Mouse (Mus musculus) liver, embryonic 11.5 days (tissue): Measurements from ENCODE around the gene Acy3. TPM values are rescaled to one million over a fixed set of nuclear protein-coding genes. Genes with fewer than 3 reads are reported as not detected.

Experiments
- ATAC-seq: fragments of 200-750 bp; cut with Nextera tagmentation; replicated peaks from 2 replicates; pipeline ENCODE4 v1.8.0; 2017; ENCODE audit warnings: moderate number of reproducible peaks, mild to moderate bottlenecking, moderate TSS enrichment, moderate library complexity; ENCODE audit not compliant: low FRiP score
- DNase-seq: peaks from one replicate; pipeline ENCODE4 v3.0.0-alpha.2; 2017; ENCODE audit warnings: low spot score
- H3K27ac ChIP-seq: fragments of 300-500 bp; sonication (generic); 2 replicates; pipeline ENCODE4 v1.5.1; 2014; ENCODE audit warnings: mild to moderate bottlenecking, low read depth, low read length, control low read depth
- H3K27me3 ChIP-seq: fragments of 300-500 bp; sonication (generic); replicated peaks from 2 replicates; pipeline ENCODE4 v1.6.1; 2014; ENCODE audit warnings: low read length, mixed read lengths; ENCODE audit not compliant: control insufficient read depth, insufficient read depth
- H3K36me3 ChIP-seq: fragments of 300-500 bp; sonication (generic); 2 replicates; pipeline ENCODE4 v1.6.1; 2014; ENCODE audit warnings: mild to moderate bottlenecking, low read length, moderate library complexity, mixed read lengths; ENCODE audit not compliant: control insufficient read depth, insufficient read depth
- H3K4me1 ChIP-seq: fragments of 300-500 bp; sonication (generic); replicated peaks from 2 replicates; pipeline ENCODE4 v1.6.1; 2014; ENCODE audit warnings: low read length, mixed read lengths; ENCODE audit not compliant: control insufficient read depth, insufficient read depth
- H3K4me2 ChIP-seq: fragments of 300-500 bp; sonication (generic); 2 replicates; pipeline ENCODE4 v1.6.1; 2014; ENCODE audit warnings: mild to moderate bottlenecking, control low read depth, moderate library complexity
- H3K4me3 ChIP-seq: fragments of 300-500 bp; sonication (generic); 2 replicates; pipeline ENCODE4 v1.5.1; 2014; ENCODE audit warnings: low read depth, low read length, control low read depth
- H3K9ac ChIP-seq: fragments of 300-500 bp; sonication (generic); 2 replicates; pipeline ENCODE4 v1.6.1; 2014; ENCODE audit warnings: low read depth, low read length, control low read depth
- H3K9me3 ChIP-seq: fragments of 300-500 bp; sonication (generic); 2 replicates; pipeline ENCODE4 v1.6.1; 2016; ENCODE audit warnings: low read length, inconsistent platforms, mixed read lengths; ENCODE audit not compliant: control insufficient read depth
- WGBS: fragments of 180-500 bp; shearing (Covaris S2); extraction: QIAGEN DNeasy Blood & Tissue Kit; methylation state at CpG from one replicate; pipeline ENCODE4 v1.1.7; 2014; 5-methylcytosine and 5-hydroxymethylcytosine counted together
- polyA plus RNA-seq: library from polyadenylated mRNA; unstranded; fragments of >200 nt; fragmentation: Nextera tagmentation; extraction: Ambion mirVana; gene quantifications from 2 replicates; pipeline ENCODE4 v1.2.1, GENCODE M21; 2014

The Acy3 gene
- polyA plus RNA-seq, 1 experiment from 2014 or later = 12.0 TPM

GRCm38 (mm10) chr19:4001752-4002151 is 15.4 kb downstream of the Acy3 start:
- no peaks in the 10 kb centered on the region; the same call in 1 of the 2 replicates for H3K27me3 ChIP-seq
- DNase-seq = no peak
- H3K9ac ChIP-seq = 0 out of 2 replicates have a peak overlapping the region, but pooled peaks have one; percentile 97
- H3K4me2 ChIP-seq = peak overlapping the region; percentile 90
- no peak for ATAC-seq
- 92% methylated on average over 5 of the region's 5 CpGs for WGBS
- H3K9me3 ChIP-seq = no peaks in the 10 kb centered on the region
- peaks cover 10% of the 10 kb centered on the region for H3K36me3 ChIP-seq
- H3K4me1 ChIP-seq = peaks cover 13% of the 10 kb centered on the region
- no peak overlapping the region for H3K27ac ChIP-seq
- no peak overlapping the region for H3K4me3 ChIP-seq

GRCm38 (mm10) chr19:4003112-4003511 is 16.7 kb downstream of the Acy3 start, which contains the start of gene Doc2g:
Gene Doc2g (plus strand): TSS chr19:4003313.
- Histone ChIP-seq H3K4me2 (no peak within 1 kb of the TSS), H3K4me3 (no peak within 1 kb of the TSS), H3K9ac (no peak within 1 kb of the TSS; the same call in 1 of the 2 replicates), H3K4me1 (peaks cover 13% of the 10 kb centered on the region), H3K27ac (no peak within 1 kb of the TSS), H3K27me3 (no peaks in the 10 kb centered on the region; the same call in 1 of the 2 replicates), H3K36me3 (peaks cover 23% of the 10 kb centered on the region), H3K9me3 (no peaks in the 10 kb centered on the region)
- DNase-seq (no peak), ATAC-seq (no peak)
- 61% methylated on average over 1 of the region's 1 CpGs for WGBS

- Histone ChIP-seq H3K4me2 (no peak overlapping the region), H3K27ac (no peak overlapping the region), H3K9ac (no peak overlapping the region)
Measured at GRCm38 (mm10) chr19:4003641-4004040, 17.3 kb downstream of the Acy3 start.

GRCm38 (mm10) chr19:4004331-4004730 is 18.0 kb downstream of the Acy3 start:
- Histone ChIP-seq H3K4me2 (no peak overlapping the region), H3K4me3 (no peak overlapping the region), H3K27ac (no peak overlapping the region), H3K9ac (no peak overlapping the region), H3K36me3 (peaks cover 33% of the 10 kb centered on the region), H3K27me3 (no peaks in the 10 kb centered on the region; the same call in 1 of the 2 replicates), H3K9me3 (no peaks in the 10 kb centered on the region), H3K4me1 (peaks cover 10% of the 10 kb centered on the region)
- ATAC-seq (no peak), DNase-seq (no peak)
- 85% methylated on average over 15 of the region's 15 CpGs for WGBS

More at GRCm38 (mm10) chr19:4003641-4004040, 17.3 kb downstream of the Acy3 start:
- DNase-seq = no peak
- 75% methylated on average over 12 of the region's 12 CpGs for WGBS
- Histone ChIP-seq H3K4me1 (peaks cover 13% of the 10 kb centered on the region), H3K27me3 (no peaks in the 10 kb centered on the region; the same call in 1 of the 2 replicates), H3K9me3 (no peaks in the 10 kb centered on the region), H3K36me3 (peaks cover 27% of the 10 kb centered on the region), H3K4me3 (no peak overlapping the region)
- ATAC-seq = no peak

GRCm38 (mm10) chr19:4005091-4005490 is 18.7 kb downstream of the Acy3 start:
- H3K9ac ChIP-seq = no peak overlapping the region
- ATAC-seq (no peak), DNase-seq (no peak)
- H3K4me1 ChIP-seq = peaks cover 5% of the 10 kb centered on the region
- H3K4me2 ChIP-seq = no peak overlapping the region
- H3K9me3 ChIP-seq = no peaks in the 10 kb centered on the region
- no peak overlapping the region for H3K4me3 ChIP-seq
- H3K27me3 ChIP-seq = no peaks in the 10 kb centered on the region; the same call in 1 of the 2 replicates
- 90% methylated on average over 9 of the region's 9 CpGs for WGBS
- peaks cover 39% of the 10 kb centered on the region for H3K36me3 ChIP-seq
- no peak overlapping the region for H3K27ac ChIP-seq

- no peak overlapping the region for H3K27ac ChIP-seq
- no peaks in the 10 kb centered on the region; the same call in 1 of the 2 replicates for H3K27me3 ChIP-seq
- no peak for DNase-seq
- H3K4me3 ChIP-seq = no peak overlapping the region
- no peaks in the 10 kb centered on the region for H3K9me3 ChIP-seq
- H3K9ac ChIP-seq = no peak overlapping the region
- no peak overlapping the region for H3K4me2 ChIP-seq
- ATAC-seq = no peak
- WGBS = 96% methylated on average over 8 of the region's 8 CpGs
- H3K36me3 ChIP-seq = peaks cover 39% of the 10 kb centered on the region
- peaks cover 5% of the 10 kb centered on the region for H3K4me1 ChIP-seq
Measured at GRCm38 (mm10) chr19:4005971-4006370, 19.6 kb downstream of the Acy3 start.

- Histone ChIP-seq H3K9me3 (no peaks in the 10 kb centered on the region), H3K27me3 (no peaks in the 10 kb centered on the region), H3K4me2 (peak overlapping the region; percentile 90), H3K9ac (no peak overlapping the region), H3K36me3 (peaks cover 35% of the 10 kb centered on the region), H3K4me3 (peak overlapping the region; percentile 89; the same call in 1 of the 2 replicates), H3K27ac (no peak overlapping the region), H3K4me1 (peaks cover 23% of the 10 kb centered on the region)
- no peak for DNase-seq
- 90% methylated on average over 5 of the region's 5 CpGs for WGBS
- no peak for ATAC-seq
Measured at GRCm38 (mm10) chr19:4011086-4011485, 24.7 kb downstream of the Acy3 start.

- peak; percentile 96 for DNase-seq
Measured at GRCm38 (mm10) chr19:4012432-4013022, 26.2 kb downstream of the Acy3 start, which contains the start of gene Ndufv1. Gene Ndufv1 (minus strand): TSS chr19:4012806.

GRCm38 (mm10) chr19:4013066-4013465 is 26.7 kb downstream of the Acy3 start:
- Histone ChIP-seq H3K4me2 (peak overlapping the region; percentile 83), H3K9me3 (no peaks in the 10 kb centered on the region), H3K4me1 (peaks cover 27% of the 10 kb centered on the region), H3K9ac (peak overlapping the region; percentile 71), H3K27ac (peak overlapping the region; percentile 82), H3K4me3 (peak overlapping the region; percentile 89), H3K36me3 (peaks cover 17% of the 10 kb centered on the region), H3K27me3 (no peaks in the 10 kb centered on the region)
- ATAC-seq (peak; percentile 53), DNase-seq (no peak)
- WGBS = 12% methylated on average over 9 of the region's 9 CpGs

More at GRCm38 (mm10) chr19:4012432-4013022, 26.2 kb downstream of the Acy3 start, which contains the start of gene Ndufv1:
- H3K36me3 ChIP-seq = peaks cover 22% of the 10 kb centered on the region
- H3K9me3 ChIP-seq = no peaks in the 10 kb centered on the region
- H3K4me2 ChIP-seq = peak within 1 kb of the TSS; percentile 90
- ATAC-seq = peak; percentile 97
- WGBS = 0% methylated on average over 45 of the region's 45 CpGs
- H3K9ac ChIP-seq = peak within 1 kb of the TSS; percentile 90
- no peaks in the 10 kb centered on the region for H3K27me3 ChIP-seq
- peak within 1 kb of the TSS; percentile 82 for H3K27ac ChIP-seq
- peak within 1 kb of the TSS; percentile 89 for H3K4me3 ChIP-seq
- H3K4me1 ChIP-seq = peaks cover 27% of the 10 kb centered on the region
